Mouse (Mus musculus) ES-E14 (cell line): ENCODE measurements at regions not wholly inside any gene's neighbourhood (a gene's known extent, or its start where the extent isn't known, plus 50 kb on each side); places are given as distances from the start of the nearest gene placed in this dataset.
"Not testable (repeated sequence)": the region's sequence is repeated elsewhere in the genome, so short reads cannot be mapped to it uniquely, and the experiment has no call there.

Experiments
- CHD2 ChIP-seq: IDR thresholded peaks from 2 replicates; pipeline ENCODE4 v1.6.1; 2014; ENCODE audit warnings: mild to moderate bottlenecking, low read depth, low read length, inconsistent platforms
- HCFC1 ChIP-seq: IDR thresholded peaks from 2 replicates; pipeline ENCODE4 v1.6.1; 2012; ENCODE audit warnings: low read length, inconsistent platforms, borderline replicate concordance; ENCODE audit not compliant: insufficient read depth
- MAFK ChIP-seq: IDR thresholded peaks from 2 replicates; pipeline ENCODE4 v1.6.1; 2014; ENCODE audit warnings: mild to moderate bottlenecking, low read depth, low read length, inconsistent platforms; ENCODE audit not compliant: insufficient read depth
- ZC3H11A ChIP-seq: IDR thresholded peaks from 2 replicates; pipeline ENCODE4 v1.6.1; 2012; ENCODE audit warnings: low read depth, mild to moderate bottlenecking, inconsistent platforms, low read length, borderline replicate concordance
- ZNF384 ChIP-seq: IDR thresholded peaks from 2 replicates; pipeline ENCODE4 v1.6.1; 2012; ENCODE audit warnings: low read depth, low read length, inconsistent platforms

- not testable (repeated sequence) for TF ChIP-seq ZNF384, ZC3H11A, HCFC1, CHD2, MAFK
Observed at GRCm38 (mm10) chr8:19980346-19980726, 77.1 kb downstream of the Gm31371 start.
